Mouse (Mus musculus): ENCODE results near the gene Rif1.

Rif1 gene

DNA sequence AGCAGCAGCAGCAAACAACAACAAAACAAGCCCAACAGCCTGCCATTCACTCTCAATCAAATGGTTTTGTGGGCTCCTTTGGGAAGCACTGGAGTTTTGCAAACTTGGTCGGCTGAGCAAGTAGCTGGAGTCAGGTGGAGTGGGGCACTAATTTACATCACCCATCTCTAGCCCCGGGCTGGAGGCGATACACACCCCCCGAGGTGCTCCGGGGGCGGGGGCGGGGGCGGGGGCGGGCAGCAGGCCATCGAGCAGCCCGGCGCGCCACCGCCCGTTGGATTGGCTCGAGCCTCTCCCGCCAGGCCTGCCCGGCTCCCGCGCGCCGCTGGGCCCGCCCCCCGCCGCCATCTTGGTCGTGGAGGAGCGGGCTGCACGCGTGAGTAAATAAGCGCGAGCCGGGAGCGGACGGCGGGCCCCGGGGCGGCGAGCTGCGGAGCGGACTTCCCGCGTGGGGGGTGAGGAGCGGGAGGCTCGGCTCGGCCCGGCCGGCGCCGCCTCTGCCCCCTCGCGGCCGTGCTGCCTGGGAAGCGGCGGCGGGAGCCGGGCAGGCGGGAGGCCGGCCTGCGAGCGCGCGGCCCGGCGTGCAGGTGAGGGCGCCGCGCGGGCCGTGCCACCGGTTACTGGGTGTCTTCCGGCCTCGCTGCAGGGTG, at the start of gene Rif1:
TSS of gene Rif1 (plus strand) at position 342 of the 650 bp plus-strand sequence.
- no peak for DNase-seq (ENCODE audit: low read depth, low spot score)

DNA sequence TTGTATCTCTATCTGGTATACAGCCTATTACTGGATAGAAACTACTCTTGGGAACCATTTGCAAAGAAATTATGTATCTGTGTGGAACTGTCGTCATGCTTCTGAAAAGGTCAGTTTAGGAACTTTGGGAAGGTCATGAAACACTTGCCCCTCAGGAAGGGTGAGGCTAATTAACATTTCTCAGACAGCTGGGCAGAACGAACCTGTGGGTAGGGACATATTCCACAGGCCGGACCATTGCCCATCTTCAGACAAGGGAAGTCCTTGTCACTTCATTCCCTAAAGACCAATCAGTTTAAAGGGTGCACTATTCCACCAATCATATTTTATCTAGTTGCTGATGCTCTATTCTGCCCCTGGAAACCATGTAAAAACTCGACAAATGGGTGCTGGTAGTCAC, 45.6 kb upstream of the Rif1 start:
- no peak for DNase-seq (ENCODE audit: low read depth, low spot score)

DNA sequence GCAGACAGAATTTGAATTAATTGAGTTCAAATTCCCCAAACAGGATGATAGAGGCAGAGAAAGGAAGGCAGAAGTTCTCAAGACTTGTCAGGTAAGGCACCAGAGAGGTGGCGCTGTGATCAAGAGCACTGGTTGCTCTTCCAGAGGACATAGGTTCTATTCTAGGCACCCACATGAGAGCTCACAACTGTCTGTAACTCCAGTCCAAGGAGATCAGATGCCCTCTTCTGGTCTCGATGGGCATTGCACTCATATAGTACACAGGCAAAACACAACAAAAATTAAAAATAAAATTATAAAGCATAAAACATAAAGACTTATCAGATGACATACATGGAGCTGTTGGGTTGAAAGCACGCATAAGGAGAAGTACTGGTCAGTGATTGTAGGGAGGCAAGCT, 43.2 kb upstream of the Rif1 start:
- DNase-seq (ENCODE audit: low read depth, low spot score), result no peak

DNA sequence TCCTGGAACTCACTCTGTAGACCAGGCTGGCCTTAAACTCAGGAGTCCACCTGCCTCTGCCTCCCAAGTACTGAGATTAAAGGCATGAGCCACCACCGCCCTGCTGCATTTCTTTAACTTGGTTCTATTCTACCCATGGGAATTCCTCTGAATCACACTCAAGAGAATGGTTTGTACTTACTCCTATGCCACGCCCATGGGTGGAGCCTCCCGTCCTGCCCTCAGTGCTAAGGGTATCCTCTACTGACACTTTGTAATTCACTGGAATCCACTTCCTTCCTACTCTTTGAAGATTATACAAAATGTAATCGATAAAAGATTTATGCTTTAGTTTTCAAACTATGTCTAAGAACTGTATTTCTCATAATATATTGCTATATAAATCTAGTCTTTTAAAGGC, 41.1 kb upstream of the Rif1 start:
- no peak for DNase-seq (ENCODE audit: low read depth, low spot score)

DNA sequence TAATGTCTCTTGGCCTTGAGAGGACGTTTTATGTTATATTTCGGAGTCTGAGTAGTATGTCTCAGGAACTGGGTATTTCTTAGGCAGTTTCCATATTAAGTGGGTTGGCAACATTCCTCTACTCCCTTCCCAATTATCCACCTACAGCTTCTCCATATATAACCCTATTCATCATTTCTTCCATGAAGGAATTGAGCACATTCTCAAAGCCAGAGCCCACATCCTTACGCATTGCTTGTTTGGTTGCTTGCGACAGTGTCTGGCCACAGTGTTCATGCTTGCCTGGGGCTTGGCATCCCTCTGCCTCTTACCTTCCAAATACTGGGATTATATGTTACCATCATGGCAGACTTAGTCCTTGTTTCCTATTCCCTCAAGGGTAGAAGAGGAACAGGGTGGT, 38.0 kb upstream of the Rif1 start:
- no peak for DNase-seq (ENCODE audit: low read depth, low spot score)

DNA sequence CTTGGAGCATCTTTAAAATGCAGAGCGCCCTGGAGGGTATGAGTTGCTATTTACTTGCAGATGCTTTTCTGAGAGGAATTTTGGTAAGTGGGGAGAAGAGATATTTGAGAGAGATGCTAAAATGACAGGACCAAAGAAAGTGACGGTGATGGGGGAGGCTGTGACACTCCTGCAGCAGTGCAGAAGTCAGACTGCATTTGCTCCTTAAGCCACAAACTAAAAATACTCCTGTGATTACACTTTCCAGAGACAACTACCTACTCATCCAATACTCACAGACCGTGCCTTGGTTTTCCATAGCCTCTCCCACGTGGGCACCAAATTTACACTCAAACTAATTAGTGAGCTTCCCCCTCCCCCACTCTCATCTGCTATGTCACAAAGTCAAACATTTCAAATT, 37.5 kb upstream of the Rif1 start:
- no peak for DNase-seq (ENCODE audit: low read depth, low spot score)

DNA sequence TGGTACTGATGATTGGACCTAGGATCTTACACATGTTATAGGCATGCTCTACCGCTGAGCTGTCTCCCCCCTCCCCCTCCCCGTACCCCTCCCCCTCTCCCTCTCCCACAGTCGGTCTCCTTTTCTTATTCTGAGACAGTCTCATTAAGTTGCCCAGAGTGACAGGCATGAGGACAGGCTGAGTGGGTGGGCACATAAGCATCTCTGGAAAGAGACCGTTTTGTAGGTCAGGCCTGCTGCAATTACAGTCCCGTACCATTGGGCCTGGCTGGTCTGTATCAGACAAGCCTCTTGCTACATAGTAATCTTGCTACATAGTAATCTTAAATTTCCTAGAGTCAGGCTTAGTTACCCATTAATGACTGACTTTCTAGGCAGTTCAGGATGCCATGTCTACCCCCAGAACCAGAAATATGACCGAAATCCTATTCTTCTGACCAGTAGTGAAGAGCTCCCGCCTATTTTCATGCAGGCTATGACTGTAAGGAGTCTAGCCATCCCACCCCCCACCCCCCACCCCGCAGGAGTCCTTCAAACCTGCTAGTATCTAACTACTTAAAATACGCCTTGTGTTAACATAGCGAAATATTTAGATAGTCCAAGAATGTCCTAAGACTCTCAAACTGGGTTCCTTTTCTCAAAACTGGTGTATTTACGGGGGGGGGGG, 35.6 kb upstream of the Rif1 start:
- no peak for DNase-seq (ENCODE audit: low read depth, low spot score)

DNA sequence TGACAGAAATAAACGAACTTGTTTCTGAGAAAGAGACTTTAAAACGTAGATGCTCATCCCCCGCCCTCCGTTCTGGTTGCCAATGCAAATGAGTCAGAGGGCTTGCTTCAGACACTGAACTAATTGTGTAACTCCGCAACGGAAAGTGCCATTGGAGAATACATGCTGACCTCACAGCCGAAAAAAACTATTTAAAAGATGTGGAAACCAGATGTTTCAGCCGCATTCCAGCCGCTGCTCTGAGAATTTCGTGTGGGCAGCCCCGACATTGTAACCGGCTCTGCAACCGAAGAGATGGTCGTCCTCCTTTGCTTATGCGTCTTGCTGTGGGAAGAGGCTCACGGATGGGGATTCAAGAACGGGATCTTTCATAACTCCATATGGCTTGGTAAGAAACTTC, 34.8 kb upstream of the Rif1 start, which contains the start of gene Tnfaip6:
TSS of gene Tnfaip6 (plus strand) at position 128 of the 400 bp plus-strand sequence.
- DNase-seq (ENCODE audit: low read depth, low spot score), result no peak

DNA sequence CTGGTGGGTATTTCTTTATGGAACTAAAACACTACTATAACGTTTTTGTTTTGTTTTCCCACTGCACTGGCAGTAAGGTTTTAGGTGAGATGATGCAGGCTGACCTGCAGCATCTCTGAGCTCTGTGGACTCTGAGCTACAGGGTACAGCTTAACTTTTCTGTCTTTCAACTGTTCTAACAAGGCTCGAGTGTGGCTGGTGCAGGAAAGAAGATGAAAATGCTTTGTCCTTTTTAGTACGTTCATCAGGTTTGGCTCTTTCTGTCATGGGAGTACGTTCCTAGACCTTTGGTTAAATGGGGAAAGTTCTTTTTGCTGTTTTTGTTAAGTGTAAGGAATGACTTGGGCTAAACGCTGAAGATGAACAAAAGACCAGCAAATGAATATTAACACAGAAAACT, 34.1 kb upstream of the Rif1 start:
- no peak for DNase-seq (ENCODE audit: low read depth, low spot score)

DNA sequence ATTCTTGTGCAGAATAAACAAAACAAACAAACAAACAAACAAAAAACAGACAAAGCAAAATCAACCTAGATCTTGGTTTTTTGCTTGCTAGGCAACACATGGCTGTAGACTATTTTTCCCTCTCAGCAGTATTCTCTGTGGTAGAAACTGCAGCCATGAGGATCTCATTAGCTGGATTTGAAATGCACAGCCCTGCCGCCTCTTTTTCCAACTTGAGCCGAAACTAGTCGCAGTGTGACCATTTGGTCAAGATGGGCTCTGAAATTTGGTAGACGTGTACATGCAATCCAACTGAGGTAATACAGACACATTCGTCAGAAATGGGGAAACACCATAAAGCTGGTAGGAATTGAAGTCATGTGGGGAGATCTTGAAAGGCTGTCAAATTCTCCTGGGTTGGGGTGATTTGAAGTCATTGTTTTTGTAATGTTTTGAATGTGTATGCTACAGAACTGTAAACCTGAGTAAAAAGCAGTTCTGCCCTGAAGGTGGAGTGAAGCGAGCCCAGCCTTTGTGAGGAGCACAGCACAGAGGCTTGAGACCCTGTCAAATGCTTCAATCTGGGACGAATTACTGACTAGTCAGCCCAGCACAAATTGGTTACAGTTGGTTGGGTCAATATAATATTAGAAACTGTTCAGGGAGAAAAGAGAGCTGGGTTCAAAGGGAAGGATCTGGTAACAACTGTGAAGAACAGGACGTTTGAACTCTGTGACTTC, 33.4 kb upstream of the Rif1 start:
- no peak for DNase-seq (ENCODE audit: low read depth, low spot score)

DNA sequence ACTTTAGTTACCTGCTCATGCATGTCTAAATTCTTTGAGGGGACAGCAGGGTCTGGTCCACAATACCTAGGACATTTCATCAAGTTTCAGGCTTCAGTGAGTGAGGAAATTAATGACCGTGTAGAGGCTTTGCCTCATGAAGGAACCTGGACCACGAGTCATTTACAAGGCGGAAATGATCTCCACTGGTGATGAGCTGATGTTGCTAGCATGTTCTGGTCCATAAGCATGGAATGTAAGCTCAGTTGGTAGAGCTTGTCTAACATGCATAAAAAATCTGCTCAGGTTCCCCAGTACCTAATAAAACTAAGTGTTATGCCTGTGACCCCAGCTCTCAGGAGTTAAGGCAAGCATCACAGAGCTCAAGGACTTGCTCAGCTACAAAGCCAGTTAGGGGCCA, 30.5 kb upstream of the Rif1 start:
- no peak for DNase-seq (ENCODE audit: low read depth, low spot score)

DNA sequence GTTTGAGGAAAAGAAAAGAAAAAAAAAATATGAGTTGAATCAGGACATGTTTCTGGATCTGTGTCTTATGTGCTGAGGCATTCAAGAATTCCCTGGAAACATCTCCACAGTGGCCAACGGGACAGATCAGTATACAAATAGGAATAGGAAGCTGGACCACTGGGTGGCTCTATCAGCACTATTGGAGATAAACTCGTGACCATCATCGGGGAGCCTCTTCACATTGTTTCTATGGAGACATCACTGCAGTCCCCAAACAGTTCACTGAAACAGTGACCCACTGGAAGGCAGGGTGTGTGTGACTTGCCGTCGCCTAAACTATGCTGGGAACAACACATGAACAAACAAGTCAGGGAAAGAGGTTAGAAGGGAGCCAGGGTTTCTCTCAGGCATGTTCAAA, 29.9 kb upstream of the Rif1 start:
- no peak for DNase-seq (ENCODE audit: low read depth, low spot score)

DNA sequence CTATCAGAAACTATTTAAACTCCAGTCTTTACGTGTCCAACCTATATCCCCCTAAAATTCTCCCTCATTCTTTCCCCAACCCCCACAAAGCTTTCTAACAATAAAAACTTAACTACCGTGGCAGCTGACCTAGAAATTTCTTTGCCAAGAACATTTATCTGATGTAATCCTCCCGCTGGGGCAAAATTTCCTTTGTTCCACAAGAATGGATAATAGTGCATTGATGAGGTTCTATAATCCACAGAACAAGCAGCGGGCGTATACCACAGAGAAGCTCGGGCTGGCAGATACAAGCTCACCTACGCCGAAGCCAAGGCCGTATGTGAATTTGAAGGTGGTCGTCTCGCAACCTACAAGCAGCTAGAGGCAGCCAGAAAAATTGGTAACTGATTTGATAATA, 29.1 kb upstream of the Rif1 start:
- DNase-seq (ENCODE audit: low read depth, low spot score), result no peak

DNA sequence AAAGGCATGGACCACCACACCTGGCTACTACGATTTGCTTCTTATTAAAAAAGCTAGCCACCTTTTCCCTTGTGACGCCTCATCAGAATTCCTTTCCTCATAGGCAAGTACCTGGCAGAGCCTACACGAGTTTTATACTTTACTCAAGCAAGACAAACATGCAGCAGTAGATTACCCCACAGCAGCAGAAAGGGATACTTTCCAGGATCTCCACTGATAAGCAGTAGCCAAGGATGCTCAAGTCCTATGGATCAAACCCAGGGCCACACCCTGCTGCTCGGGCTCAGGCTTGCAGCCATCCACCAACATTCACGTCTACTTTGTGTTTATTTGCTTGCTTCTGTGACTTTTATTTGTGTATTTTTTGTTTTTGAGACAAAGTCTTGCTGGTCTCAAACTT, 26.6 kb upstream of the Rif1 start:
- no peak for DNase-seq (ENCODE audit: low read depth, low spot score)

DNA sequence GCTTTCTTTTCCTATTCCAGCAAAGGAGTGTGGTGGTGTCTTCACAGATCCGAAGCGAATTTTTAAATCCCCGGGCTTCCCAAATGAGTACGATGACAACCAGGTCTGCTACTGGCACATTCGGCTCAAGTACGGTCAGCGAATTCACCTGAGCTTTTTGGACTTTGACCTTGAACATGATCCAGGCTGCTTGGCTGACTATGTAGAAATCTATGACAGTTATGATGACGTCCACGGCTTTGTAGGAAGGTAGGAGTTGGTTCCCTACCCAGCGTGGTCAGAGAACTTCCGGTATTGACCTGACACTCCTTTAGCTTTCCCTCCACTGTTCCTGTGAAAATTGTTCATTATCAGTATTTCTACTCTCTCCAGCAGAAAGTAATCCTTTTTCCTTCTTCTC, 21.8 kb upstream of the Rif1 start:
- no peak for DNase-seq (ENCODE audit: low read depth, low spot score)

DNA sequence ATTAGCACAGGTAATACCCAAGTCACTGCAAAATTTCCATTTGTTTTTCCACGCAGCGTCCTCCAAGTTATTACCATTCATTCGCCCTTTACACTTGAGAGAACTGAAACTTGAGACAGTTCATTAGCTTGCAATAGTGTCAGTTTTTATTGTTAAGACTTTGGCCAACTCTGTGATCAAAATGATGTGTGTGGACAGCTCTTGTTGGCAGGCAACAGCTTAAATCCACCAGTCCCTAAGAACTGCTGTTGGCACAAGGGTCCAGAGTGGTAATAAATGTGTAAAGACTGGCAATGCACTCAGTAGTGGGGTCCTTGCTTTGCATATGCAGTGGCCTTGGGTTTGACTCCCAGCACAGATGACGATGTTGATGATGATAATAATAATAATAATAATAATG, 20.3 kb upstream of the Rif1 start:
- DNase-seq (ENCODE audit: low read depth, low spot score), result no peak

DNA sequence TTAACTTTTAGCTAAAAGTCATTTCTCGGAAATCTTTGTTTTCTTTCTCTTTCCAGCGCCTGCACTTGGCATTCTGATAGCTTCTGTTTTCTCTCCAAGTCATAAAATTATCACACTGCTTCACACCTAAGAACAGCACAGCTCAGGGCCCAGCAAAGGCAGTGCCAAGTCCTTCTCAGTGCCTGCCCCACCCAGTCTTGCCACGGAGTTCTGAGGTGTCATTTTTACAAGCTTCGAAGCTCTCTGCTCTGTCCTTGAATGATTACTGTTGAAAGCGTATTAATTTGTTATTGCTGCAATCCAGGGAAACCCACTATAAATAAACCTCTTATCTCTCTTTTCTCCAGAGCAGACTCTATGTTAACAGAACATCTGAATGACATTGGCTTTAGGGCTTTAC, 19.1 kb upstream of the Rif1 start:
- no peak for DNase-seq (ENCODE audit: low read depth, low spot score)

DNA sequence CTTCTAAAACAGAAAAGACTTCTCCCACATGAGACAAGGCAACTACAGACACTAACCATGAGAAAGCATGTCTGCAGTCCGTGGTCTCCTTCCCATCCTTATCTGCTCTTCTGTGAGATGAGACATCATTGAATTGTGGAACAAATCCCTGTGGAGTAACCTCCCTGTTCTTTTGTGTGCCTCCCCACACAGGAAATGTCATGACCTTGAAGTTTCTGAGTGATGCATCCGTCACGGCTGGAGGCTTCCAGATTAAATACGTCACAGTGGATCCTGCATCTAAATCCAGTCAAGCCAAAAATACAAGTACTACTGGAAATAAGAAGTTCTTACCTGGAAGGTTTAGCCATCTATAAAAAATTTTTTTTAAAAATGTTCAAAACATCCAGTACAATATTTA, 17.0 kb upstream of the Rif1 start:
- DNase-seq (ENCODE audit: low read depth, low spot score), result no peak

DNA sequence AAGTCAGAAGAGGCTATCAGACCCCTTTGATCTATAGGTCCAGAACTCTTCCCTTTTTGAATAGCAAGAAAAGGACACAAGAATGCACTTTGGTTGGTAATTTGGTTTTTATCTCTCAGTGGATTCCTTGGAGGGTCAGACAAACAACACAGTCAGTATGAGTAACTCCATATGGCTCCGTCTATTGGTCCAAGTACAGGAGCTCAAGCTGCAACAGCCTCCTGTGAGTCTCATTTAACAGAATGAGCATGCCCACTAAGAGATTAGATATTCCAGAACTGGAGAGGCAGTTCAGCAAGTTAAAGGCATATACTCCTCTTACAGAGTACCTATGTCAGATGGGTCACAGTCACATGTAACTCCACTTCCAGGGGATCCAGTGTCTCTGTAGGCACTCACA, 15.5 kb upstream of the Rif1 start:
- no peak for DNase-seq (ENCODE audit: low read depth, low spot score)

DNA sequence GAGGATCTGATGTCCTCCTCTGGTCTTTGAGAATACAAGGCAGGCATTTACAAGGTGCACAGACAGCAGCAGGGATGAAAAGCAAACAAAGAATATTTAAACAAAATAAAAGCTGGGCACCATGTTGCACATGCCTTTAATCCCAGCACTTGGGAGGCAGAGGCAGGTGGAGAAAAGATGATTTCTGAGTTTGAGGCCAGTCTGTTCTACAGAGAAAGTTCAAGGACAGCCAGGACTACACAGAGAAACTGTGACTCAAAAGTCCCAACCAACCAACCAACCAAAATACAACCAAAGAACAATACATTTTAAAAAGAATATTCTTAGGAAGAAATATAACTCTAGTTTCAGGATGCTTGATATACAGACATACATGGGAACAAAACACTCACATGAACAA, 15.0 kb upstream of the Rif1 start:
- no peak for DNase-seq (ENCODE audit: low read depth, low spot score)

DNA sequence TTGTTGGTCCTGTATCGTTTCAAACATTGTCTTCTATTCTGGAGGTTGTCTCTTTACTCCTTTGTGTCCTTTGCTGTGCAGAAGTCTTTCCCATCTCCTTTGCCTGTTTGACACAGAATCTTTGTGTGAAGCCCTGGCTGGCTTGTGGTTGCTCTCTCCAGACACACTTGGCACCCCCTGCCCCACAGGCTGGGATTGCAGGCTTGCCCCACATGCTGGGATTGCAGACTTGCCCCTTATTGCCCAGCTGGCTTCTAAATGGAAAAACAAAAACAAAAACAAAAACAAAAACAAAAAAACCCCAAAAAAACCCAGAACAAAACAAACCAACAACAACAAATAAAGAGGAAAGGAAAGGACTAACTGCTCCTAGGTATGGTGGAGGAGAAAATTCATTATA, 4.0 kb upstream of the Rif1 start:
- DNase-seq (ENCODE audit: low read depth, low spot score), result no peak

DNA sequence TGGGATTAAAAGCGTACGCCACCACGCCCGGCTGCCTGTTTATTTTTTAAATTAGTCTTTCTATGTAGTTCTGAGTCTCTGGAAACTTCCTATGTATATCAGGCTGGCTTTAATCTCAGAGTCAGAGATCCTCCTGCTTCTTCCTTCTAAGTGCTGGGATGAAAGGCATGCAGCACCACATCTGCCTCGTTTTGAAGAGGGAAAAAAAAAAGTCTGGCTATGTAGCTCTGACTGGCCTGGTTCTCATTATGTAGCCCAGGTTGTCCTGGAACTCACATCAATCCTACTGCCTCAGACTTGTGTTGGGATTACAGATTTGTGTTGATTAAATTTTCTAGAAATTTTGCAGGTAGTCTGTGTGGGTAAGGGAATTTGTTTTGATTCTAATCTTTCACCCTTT, 1.8 kb upstream of the Rif1 start:
- DNase-seq (ENCODE audit: low read depth, low spot score), result no peak

Measured in telencephalon, adult 2 months (tissue).